Mouse (Mus musculus) ES-Bruce4 (cell line): ENCODE results near the gene Tex52.

Experiments used
- CTCF ChIP-seq: IDR thresholded peaks from one replicate; pipeline ENCODE4 v1.8.1; 2011; ENCODE audit warnings: low read depth, low read length
- EP300 ChIP-seq: IDR thresholded peaks from 2 replicates; pipeline ENCODE4 v1.6.1; 2011; ENCODE audit warnings: low read depth, low read length; ENCODE audit not compliant: insufficient read depth

- TF ChIP-seq CTCF (no peak), EP300 (no peak)
Observed at GRCm38 (mm10) chr6:128355726-128356416, 19.4 kb upstream of the Tex52 start, which contains the start of gene Tulp3.
